Mouse (Mus musculus) forebrain, embryonic 10.5 days (tissue): Measurements from ENCODE around the gene Mrgpra6. TPM values are rescaled to one million over a fixed set of nuclear protein-coding genes. Genes with fewer than 3 reads are reported as not detected.
A peak's percentile ranks its signal among the peaks of the same experiment; 100 is the strongest.

Experiments used
- DNase-seq: peaks from one replicate; pipeline ENCODE4 v3.0.0-alpha.2; 2017; ENCODE audit warnings: low spot score; ENCODE audit errors: extremely low spot score
- H3K27ac ChIP-seq: fragments of 300-500 bp; sonication (generic); 2 replicates; pipeline ENCODE4 v1.5.1; 2016; ENCODE audit warnings: mild to moderate bottlenecking
- H3K27me3 ChIP-seq: fragments of 300-500 bp; sonication (generic); 2 replicates; pipeline ENCODE4 v1.6.1; 2016; ENCODE audit warnings: mild to moderate bottlenecking; ENCODE audit not compliant: poor library complexity, severe bottlenecking
- H3K36me3 ChIP-seq: fragments of 300-500 bp; sonication (generic); replicated peaks from 2 replicates; pipeline ENCODE4 v1.6.1; 2016; ENCODE audit warnings: mild to moderate bottlenecking, moderate library complexity
- H3K4me1 ChIP-seq: fragments of 300-500 bp; sonication (generic); 2 replicates; pipeline ENCODE4 v1.6.1; 2016
- H3K4me3 ChIP-seq: fragments of 300-500 bp; sonication (generic); 2 replicates; pipeline ENCODE4 v1.5.1; 2016; ENCODE audit warnings: mild to moderate bottlenecking, moderate library complexity
- H3K9me3 ChIP-seq: fragments of 300-500 bp; sonication (generic); 2 replicates; pipeline ENCODE4 v1.6.1; 2016; ENCODE audit warnings: mild to moderate bottlenecking, moderate library complexity
- WGBS: fragments of 180-500 bp; shearing (Covaris S2); methylation state at CpG from one replicate; pipeline ENCODE4 v1.1.7; 2016; 5-methylcytosine and 5-hydroxymethylcytosine counted together
- polyA plus RNA-seq: library from polyadenylated mRNA; unstranded; fragments of >200 nt; fragmentation: Nextera tagmentation; extraction: Ambion mirVana; gene quantifications from 2 replicates; pipeline ENCODE4 v1.2.1, GENCODE M21; 2016

Mrgpra6 gene
- not detected in 2 replicates for polyA plus RNA-seq

GRCm38 (mm10) chr7:47204830-47205229 is at the start of gene Mrgpra6:
Gene Mrgpra6, minus strand, starts transcription at chr7:47204920.
- Histone ChIP-seq H3K9me3 (no peaks in the 10 kb centered on the region), H3K4me3 (no peak within 1 kb of the TSS), H3K4me1 (no peaks in the 10 kb centered on the region), H3K27me3 (no peaks in the 10 kb centered on the region), H3K27ac (no peak within 1 kb of the TSS), H3K36me3 (no peaks in the 10 kb centered on the region)
- WGBS, result 82% methylated on average over 4 of the region's 4 CpGs
- no peak for DNase-seq

DNA sequence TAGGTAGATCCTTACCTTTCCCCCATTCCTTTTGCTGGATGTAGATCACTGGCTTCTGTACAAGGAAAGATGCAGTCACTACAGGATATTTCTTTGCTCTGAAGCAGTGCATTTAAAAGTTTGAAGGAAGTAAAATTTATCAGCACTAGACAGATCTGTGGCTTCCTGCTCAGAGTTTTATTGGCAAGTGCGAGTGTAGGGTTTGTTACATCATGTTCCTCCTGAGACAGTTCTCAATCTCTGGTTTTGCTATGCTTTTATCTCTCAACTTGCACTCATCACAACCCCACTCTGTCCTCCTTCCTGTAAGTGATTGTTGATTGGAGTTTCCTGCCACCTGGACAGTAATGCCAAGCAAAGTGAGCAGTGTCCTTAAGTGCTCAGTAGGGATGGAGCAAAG is 48.0 kb upstream of the Mrgpra6 start, which contains the start of gene Mrgpra9:
Mrgpra9 (minus strand) TSS at position 79 of the 400 bp plus-strand sequence.
- no peak for DNase-seq
- H3K9me3 ChIP-seq, result no peaks in the 10 kb centered on the region
- H3K27ac ChIP-seq, result no peak within 1 kb of the TSS
- WGBS, result 76% methylated on average over 1 of the region's 1 CpGs
- no peaks in the 10 kb centered on the region for H3K4me1 ChIP-seq
- no peak within 1 kb of the TSS for H3K4me3 ChIP-seq
- no peaks in the 10 kb centered on the region for H3K27me3 ChIP-seq
- no peaks in the 10 kb centered on the region for H3K36me3 ChIP-seq

GRCm38 (mm10) chr7:47244658-47245057 is 39.9 kb upstream of the Mrgpra6 start:
- WGBS, result 61% methylated on average over 3 of the region's 3 CpGs
- Histone ChIP-seq H3K27me3 (no peaks in the 10 kb centered on the region), H3K27ac (no peak overlapping the region), H3K36me3 (no peaks in the 10 kb centered on the region), H3K9me3 (0 out of 2 replicates have a peak, but pooled peaks cover 1% of the 10 kb centered on the region), H3K4me3 (no peak overlapping the region), H3K4me1 (no peaks in the 10 kb centered on the region)
- DNase-seq, result no peak

- Histone ChIP-seq H3K4me3 (no peak overlapping the region), H3K27ac (no peak overlapping the region), H3K27me3 (no peaks in the 10 kb centered on the region), H3K4me1 (no peaks in the 10 kb centered on the region), H3K36me3 (no peaks in the 10 kb centered on the region), H3K9me3 (peaks cover 7% of the 10 kb centered on the region; the same call in 1 of the 2 replicates)
- WGBS, result 83% methylated on average over 1 of the region's 1 CpGs
- no peak for DNase-seq
These were observed 9.4 kb downstream of the Mrgpra6 start for GRCm38 (mm10) chr7:47195271-47195670.

DNA sequence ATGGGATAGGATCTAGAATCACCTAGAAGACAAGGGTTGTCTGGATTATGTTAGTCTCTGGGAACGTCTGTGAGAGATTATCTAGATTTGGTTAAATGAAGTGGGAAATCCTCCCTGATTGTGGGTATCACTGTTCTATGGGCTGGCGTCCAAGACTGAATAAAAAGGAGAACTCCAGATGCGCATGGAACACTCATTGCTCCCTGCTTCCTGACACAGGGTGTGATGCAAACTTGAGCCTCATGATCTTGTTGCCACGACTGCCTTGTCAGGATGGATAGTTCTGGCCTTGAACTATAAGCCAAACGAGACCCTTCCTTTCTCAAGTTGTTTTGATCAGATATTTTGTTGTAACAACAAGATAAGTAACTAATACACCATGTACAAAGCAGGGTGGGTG is 33.9 kb downstream of the Mrgpra6 start:
- 85% methylated on average over 5 of the region's 5 CpGs for WGBS

GRCm38 (mm10) chr7:47165028-47165427 is 39.7 kb downstream of the Mrgpra6 start:
- H3K27ac ChIP-seq, result no peak overlapping the region
- H3K4me1 ChIP-seq, result no peaks in the 10 kb centered on the region
- no peak for DNase-seq
- no peaks in the 10 kb centered on the region for H3K27me3 ChIP-seq
- no peaks in the 10 kb centered on the region for H3K9me3 ChIP-seq
- WGBS, result 73% methylated on average over 4 of the region's 4 CpGs
- no peaks in the 10 kb centered on the region for H3K36me3 ChIP-seq
- no peak overlapping the region for H3K4me3 ChIP-seq

More for the DNA sequence above, 33.9 kb downstream of the Mrgpra6 start:
- DNase-seq, result no peak
- H3K27me3 ChIP-seq, result no peaks in the 10 kb centered on the region
- H3K36me3 ChIP-seq, result no peaks in the 10 kb centered on the region
- no peaks in the 10 kb centered on the region for H3K4me1 ChIP-seq
- no peaks in the 10 kb centered on the region for H3K9me3 ChIP-seq
- no peak overlapping the region for H3K4me3 ChIP-seq
- H3K27ac ChIP-seq, result no peak overlapping the region

DNA sequence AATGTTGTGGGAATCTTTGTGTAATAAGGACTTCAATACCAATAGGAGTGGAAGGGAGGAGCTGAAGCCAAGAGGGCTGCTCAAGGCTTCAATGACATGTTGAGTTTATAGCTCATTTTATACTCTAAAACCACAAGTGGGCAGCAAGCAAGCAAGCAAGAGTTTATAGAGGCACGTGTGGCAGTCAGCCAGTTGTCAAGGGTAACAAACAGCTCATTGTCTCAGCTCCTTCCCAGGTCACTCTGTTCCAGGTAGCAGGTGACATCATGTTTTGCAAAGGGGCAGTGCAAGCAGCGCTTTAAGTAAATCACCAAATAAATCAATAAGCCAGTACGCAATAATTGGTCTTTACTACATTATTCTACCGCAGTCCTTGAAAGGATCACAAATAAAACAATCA is 41.5 kb downstream of the Mrgpra6 start:
- Histone ChIP-seq H3K27ac (no peak overlapping the region), H3K4me3 (no peak overlapping the region), H3K27me3 (no peaks in the 10 kb centered on the region), H3K9me3 (no peaks in the 10 kb centered on the region), H3K36me3 (no peaks in the 10 kb centered on the region), H3K4me1 (peaks cover 6% of the 10 kb centered on the region; the same call in 1 of the 2 replicates)
- no peak for DNase-seq
- 89% methylated on average over 4 of the region's 4 CpGs for WGBS

DNA sequence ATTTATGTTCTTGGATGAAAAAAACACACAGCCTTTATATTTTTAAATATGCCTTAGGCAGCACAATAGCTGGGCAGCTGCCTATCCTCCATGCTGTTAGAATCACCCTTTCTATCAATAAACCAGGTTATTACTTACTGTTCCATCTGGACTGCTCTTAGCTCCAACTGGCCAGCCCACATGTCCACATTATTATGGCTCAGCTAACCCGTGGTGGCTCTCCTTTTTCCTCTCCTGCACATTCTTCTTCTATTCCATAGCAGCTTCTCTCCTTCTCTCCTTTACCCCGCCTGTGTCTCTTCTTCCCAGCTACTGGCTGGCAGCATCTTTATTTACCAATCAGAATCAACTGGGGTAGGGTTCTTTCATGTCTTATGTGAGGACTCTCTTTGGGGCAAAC is 46.3 kb downstream of the Mrgpra6 start:
- H3K4me3 ChIP-seq, result no peak overlapping the region
- peaks cover 6% of the 10 kb centered on the region; the same call in 1 of the 2 replicates for H3K4me1 ChIP-seq
- no peak overlapping the region for H3K27ac ChIP-seq
- H3K27me3 ChIP-seq, result no peaks in the 10 kb centered on the region
- H3K36me3 ChIP-seq, result no peaks in the 10 kb centered on the region
- no peak for DNase-seq
- H3K9me3 ChIP-seq, result no peaks in the 10 kb centered on the region
- 55% methylated on average over 2 of the region's 2 CpGs for WGBS

- no peak overlapping the region for H3K27ac ChIP-seq
- no peaks in the 10 kb centered on the region for H3K36me3 ChIP-seq
- peaks cover 6% of the 10 kb centered on the region; the same call in 1 of the 2 replicates for H3K4me1 ChIP-seq
- DNase-seq, result no peak
- no peaks in the 10 kb centered on the region for H3K27me3 ChIP-seq
- 86% methylated on average over 9 of the region's 9 CpGs for WGBS
- no peak overlapping the region for H3K4me3 ChIP-seq
- H3K9me3 ChIP-seq, result no peaks in the 10 kb centered on the region
These were observed 47.0 kb downstream of the Mrgpra6 start for GRCm38 (mm10) chr7:47157743-47158142.

DNA sequence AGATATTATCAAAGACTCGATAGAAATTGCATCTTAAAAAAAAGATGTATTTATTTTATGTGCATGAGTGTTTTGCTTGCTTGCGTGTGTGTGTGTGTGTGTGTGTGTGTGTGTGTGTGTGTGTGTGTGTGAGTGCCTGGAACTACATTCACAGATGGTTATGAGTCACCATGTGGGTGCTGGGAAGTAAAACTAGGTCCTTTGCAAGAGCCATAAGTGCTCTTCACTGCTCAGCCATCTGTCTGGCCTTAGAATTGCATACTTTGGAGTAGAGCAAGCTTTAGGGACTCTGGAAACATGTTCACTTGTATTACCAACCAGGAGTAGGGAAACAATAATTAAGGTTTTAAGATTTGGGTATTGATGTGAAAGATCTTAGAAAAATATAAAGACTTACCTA is 48.9 kb downstream of the Mrgpra6 start:
- H3K27ac ChIP-seq, result no peak overlapping the region
- WGBS, result 87% methylated on average over 2 of the region's 2 CpGs
- H3K9me3 ChIP-seq, result no peaks in the 10 kb centered on the region
- no peak for DNase-seq
- peaks cover 6% of the 10 kb centered on the region; the same call in 1 of the 2 replicates for H3K4me1 ChIP-seq
- H3K36me3 ChIP-seq, result no peaks in the 10 kb centered on the region
- no peak overlapping the region for H3K4me3 ChIP-seq
- no peaks in the 10 kb centered on the region for H3K27me3 ChIP-seq

DNA sequence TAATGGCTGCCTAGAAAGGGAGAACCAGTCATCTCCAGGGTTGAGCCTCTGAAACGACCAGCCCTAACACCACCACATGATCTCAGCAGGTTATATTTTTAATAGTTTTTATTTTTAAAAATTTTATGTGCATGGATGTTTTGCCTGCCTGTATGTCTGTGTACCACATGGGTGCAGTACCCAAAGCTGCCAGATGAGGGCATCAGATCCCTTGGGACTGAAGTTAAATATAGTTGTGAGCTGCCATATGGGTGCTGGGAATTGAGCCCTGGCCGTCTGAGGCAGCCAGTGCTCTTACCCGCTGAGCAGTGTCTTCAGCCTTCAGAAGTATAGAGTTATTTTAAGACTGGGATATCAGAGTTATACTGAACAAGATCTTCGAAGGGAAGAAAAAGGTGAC is 49.3 kb downstream of the Mrgpra6 start:
- no peaks in the 10 kb centered on the region for H3K36me3 ChIP-seq
- no peak for DNase-seq
- no peaks in the 10 kb centered on the region for H3K27me3 ChIP-seq
- 93% methylated on average over 4 of the region's 4 CpGs for WGBS
- no peak overlapping the region for H3K4me3 ChIP-seq
- no peaks in the 10 kb centered on the region for H3K9me3 ChIP-seq
- peaks cover 6% of the 10 kb centered on the region; the same call in 1 of the 2 replicates for H3K4me1 ChIP-seq
- no peak overlapping the region for H3K27ac ChIP-seq

- Histone ChIP-seq H3K36me3 (no peaks in the 10 kb centered on the region), H3K27me3 (no peaks in the 10 kb centered on the region), H3K27ac (no peak overlapping the region), H3K4me1 (no peaks in the 10 kb centered on the region), H3K9me3 (no peaks in the 10 kb centered on the region), H3K4me3 (no peak overlapping the region)
- peak; percentile 28 for DNase-seq
- WGBS, result 20% methylated on average over 11 of the region's 11 CpGs
These were observed 54.2 kb downstream of the Mrgpra6 start for GRCm38 (mm10) chr7:47150420-47151061.

DNA sequence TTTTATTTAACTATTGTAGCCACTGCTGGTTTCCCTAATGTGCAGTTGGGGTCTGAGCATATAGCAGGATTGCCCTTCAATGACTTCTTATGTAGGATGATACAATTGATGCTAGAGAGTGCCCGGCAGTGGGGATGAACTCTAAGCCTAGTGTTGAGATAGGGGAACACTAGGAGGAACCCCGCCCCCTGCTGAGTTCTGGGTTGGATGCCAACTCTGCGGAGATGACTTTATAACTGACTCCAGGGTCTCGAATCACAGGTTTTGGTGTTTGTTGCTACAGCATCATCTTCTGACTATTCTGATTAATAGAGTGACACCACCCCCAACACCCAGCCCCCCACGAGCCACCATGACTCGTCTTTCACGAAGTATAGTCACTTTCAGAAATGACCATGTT is 56.4 kb downstream of the Mrgpra6 start:
- H3K36me3 ChIP-seq, result no peaks in the 10 kb centered on the region
- WGBS, result 84% methylated on average over 7 of the region's 7 CpGs
- no peak for DNase-seq
- no peaks in the 10 kb centered on the region for H3K27me3 ChIP-seq
- H3K4me1 ChIP-seq, result no peaks in the 10 kb centered on the region
- no peaks in the 10 kb centered on the region for H3K9me3 ChIP-seq
- no peak overlapping the region for H3K4me3 ChIP-seq
- H3K27ac ChIP-seq, result no peak overlapping the region
